Mouse (Mus musculus) small intestine, adult 2 months (tissue): ENCODE data around the gene Styxl1.
A peak's percentile ranks its signal among the peaks of the same experiment; 100 is the strongest.

Experiments used
- CTCF ChIP-seq: fragments of 200-500 bp; IDR thresholded peaks from 2 replicates; pipeline ENCODE4 v1.5.1; 2012; ENCODE audit warnings: low read depth, mild to moderate bottlenecking, control low read depth, inconsistent platforms, low read length, moderate library complexity, mixed read lengths; ENCODE audit not compliant: insufficient replicate concordance, insufficient read length; ENCODE audit errors: extremely low read depth
- POLR2A ChIP-seq: fragments of 200-500 bp; IDR thresholded peaks from 2 replicates; pipeline ENCODE4 v1.6.1; 2012; ENCODE audit warnings: low read depth, mild to moderate bottlenecking, control low read depth, inconsistent platforms, low read length, moderate library complexity

GRCm38 (mm10) chr5:135799746-135800145 lies 21.6 kb upstream of the Styxl1 start:
- TF ChIP-seq POLR2A (no peak), CTCF (peak; percentile 39; the same call in 1 of the 2 replicates)
